Mouse (Mus musculus): Measurements from ENCODE around the gene Lrrc4. TPM values are rescaled to one million over a fixed set of nuclear protein-coding genes. Genes with fewer than 3 reads are reported as not detected.

Lrrc4 gene
- polyA plus RNA-seq, 1 experiment from 2014 or later: 0.35 TPM

DNA sequence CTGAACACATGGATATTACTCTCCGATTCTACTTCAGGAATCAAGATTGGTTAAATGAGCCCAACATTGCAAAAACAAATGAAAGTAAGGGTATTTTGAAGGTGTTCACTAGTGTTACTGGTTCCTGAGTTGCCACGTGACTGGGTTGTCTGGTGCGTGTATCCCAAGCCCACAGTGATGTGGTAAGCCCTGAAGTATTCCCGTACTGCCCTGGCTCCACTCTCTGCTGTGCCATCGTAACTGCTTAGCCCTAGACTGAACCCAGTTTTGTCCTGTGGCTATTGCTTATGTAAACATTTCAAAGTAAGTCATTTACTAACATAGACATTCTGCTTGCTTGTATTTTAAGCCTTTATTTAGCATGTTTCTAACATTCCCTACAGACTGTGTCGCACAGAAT lies 100.3 kb downstream of the Lrrc4 start:
- WGBS: 50% methylated on average over 6 of the region's 6 CpGs
- no peak for TF ChIP-seq EP300 (IDR thresholded peaks at IDR 0.05)
- TF ChIP-seq CTCF (IDR thresholded peaks at IDR 0.05): no peak

DNA sequence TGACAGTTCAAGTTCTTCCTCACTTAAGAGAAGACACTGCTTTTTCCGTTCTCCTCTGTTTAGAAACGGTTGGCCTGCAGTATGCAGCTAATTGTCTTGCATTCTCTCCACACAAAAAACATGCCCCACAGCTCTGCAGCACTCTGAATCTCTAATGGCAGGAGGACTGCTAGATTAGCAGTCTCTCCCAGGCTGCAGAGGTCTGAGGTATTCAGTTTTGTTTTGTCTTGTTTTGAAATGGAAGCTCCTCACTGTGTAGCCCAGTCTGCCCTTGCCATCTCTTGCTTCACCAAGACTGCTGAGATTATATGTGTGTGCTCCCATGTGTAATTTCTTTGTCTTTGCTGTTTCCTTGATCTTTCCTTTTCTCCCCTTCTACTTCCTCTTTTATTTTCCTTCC lies 101.9 kb downstream of the Lrrc4 start:
- ATAC-seq: no peak
- Histone ChIP-seq H3K4me3 (ENCODE audit: low read depth, low read length) (no peak overlapping the region), H3K36me3 (ENCODE audit: insufficient read depth, low read length) (no peaks in the 10 kb centered on the region), H3K4me1 (ENCODE audit: insufficient read depth, low read depth, low read length) (no peaks in the 10 kb centered on the region; the same call in 1 of the 2 replicates), H3K4me2 (replicated peaks; ENCODE audit: low read depth, low read length) (no peak overlapping the region), H3K27ac (ENCODE audit: low read length) (no peak overlapping the region), H3K9ac (replicated peaks; ENCODE audit: low read depth) (no peak overlapping the region), H3K9me3 (ENCODE audit: low read length) (no peaks in the 10 kb centered on the region), H3K27me3 (replicated peaks; ENCODE audit: insufficient read depth, low read length) (no peaks in the 10 kb centered on the region)
- 45% methylated on average over 2 of the region's 2 CpGs for WGBS
- TF ChIP-seq EP300 (IDR thresholded peaks at IDR 0.05): no peak
- TF ChIP-seq CTCF (IDR thresholded peaks at IDR 0.05): no peak
- no peak for DNase-seq (ENCODE audit: low spot score)

More for the DNA sequence above, 100.3 kb downstream of the Lrrc4 start:
- Histone ChIP-seq H3K27me3 (replicated peaks; ENCODE audit: insufficient read depth, low read length) (no peaks in the 10 kb centered on the region), H3K4me3 (ENCODE audit: low read depth, low read length) (no peak overlapping the region), H3K27ac (ENCODE audit: low read length) (no peak overlapping the region), H3K4me2 (replicated peaks; ENCODE audit: low read depth, low read length) (no peak overlapping the region), H3K36me3 (ENCODE audit: insufficient read depth, low read length) (no peaks in the 10 kb centered on the region), H3K9me3 (ENCODE audit: low read length) (no peaks in the 10 kb centered on the region), H3K4me1 (ENCODE audit: insufficient read depth, low read depth, low read length) (no peaks in the 10 kb centered on the region; the same call in 1 of the 2 replicates), H3K9ac (replicated peaks; ENCODE audit: low read depth) (no peak overlapping the region)
- DNase-seq (ENCODE audit: low spot score) (peak; percentile 20), ATAC-seq (peak; percentile 69)

DNA sequence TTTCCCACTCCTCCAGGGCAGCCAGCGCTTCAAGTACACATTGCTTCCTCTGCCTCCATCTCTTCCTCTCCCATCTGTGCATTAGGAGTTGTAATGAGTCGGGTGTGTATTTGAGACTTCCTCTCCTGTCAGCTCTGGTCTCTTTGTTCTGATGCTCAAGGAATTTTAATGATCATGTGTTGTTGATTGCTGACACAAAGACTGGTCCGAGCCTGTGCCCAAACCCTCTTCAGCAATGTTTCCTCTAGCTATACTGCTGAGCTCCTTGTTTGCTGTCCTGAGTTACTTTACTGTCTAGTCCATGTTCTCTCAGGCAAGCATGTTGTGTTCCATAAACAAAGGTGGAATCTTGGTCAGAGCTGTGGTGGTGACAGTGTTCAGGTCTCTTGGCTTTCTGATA lies 102.3 kb downstream of the Lrrc4 start:
- Histone ChIP-seq H3K4me1 (ENCODE audit: insufficient read depth, low read depth, low read length) (no peaks in the 10 kb centered on the region; the same call in 1 of the 2 replicates), H3K27ac (ENCODE audit: low read length) (no peak overlapping the region), H3K4me3 (ENCODE audit: low read depth, low read length) (no peak overlapping the region), H3K9me3 (ENCODE audit: low read length) (no peaks in the 10 kb centered on the region), H3K9ac (replicated peaks; ENCODE audit: low read depth) (no peak overlapping the region), H3K36me3 (ENCODE audit: insufficient read depth, low read length) (no peaks in the 10 kb centered on the region), H3K4me2 (replicated peaks; ENCODE audit: low read depth, low read length) (no peak overlapping the region), H3K27me3 (replicated peaks; ENCODE audit: insufficient read depth, low read length) (no peaks in the 10 kb centered on the region)
- ATAC-seq: no peak
- no peak for DNase-seq (ENCODE audit: low spot score)
- no peak for TF ChIP-seq EP300 (IDR thresholded peaks at IDR 0.05)
- no peak for TF ChIP-seq CTCF (IDR thresholded peaks at IDR 0.05)
- 26% methylated on average over 3 of the region's 3 CpGs for WGBS

DNA sequence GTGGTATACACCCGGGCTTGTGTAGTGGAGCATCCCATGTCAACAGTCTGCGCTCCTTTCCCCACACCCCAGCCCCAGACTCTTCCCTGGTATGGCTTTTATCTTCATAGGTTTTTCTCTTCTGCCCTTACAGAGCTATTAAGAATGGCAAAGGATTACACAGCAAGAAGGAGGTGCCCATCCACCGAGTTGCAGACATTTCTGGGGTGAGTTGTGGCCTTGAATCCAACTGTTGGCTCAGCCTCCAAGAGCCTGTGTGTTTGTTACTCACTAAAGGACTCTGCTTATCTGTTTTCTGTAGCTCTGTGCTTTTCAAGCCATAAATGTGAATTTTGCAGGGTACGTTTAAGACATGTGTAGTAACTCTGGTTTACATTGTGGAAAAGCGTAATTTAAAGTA lies 106.8 kb downstream of the Lrrc4 start:
- Histone ChIP-seq H3K4me1 (ENCODE audit: insufficient read depth, low read depth, low read length) (no peaks in the 10 kb centered on the region; the same call in 1 of the 2 replicates), H3K27ac (ENCODE audit: low read length) (no peak overlapping the region), H3K9ac (replicated peaks; ENCODE audit: low read depth) (no peak overlapping the region), H3K4me3 (ENCODE audit: low read depth, low read length) (no peak overlapping the region), H3K4me2 (replicated peaks; ENCODE audit: low read depth, low read length) (no peak overlapping the region), H3K9me3 (ENCODE audit: low read length) (no peaks in the 10 kb centered on the region), H3K36me3 (ENCODE audit: insufficient read depth, low read length) (no peaks in the 10 kb centered on the region), H3K27me3 (replicated peaks; ENCODE audit: insufficient read depth, low read length) (no peaks in the 10 kb centered on the region)
- TF ChIP-seq CTCF (IDR thresholded peaks at IDR 0.05): no peak
- TF ChIP-seq EP300 (IDR thresholded peaks at IDR 0.05): no peak
- WGBS: 91% methylated on average over 5 of the region's 5 CpGs
- DNase-seq (ENCODE audit: low spot score): no peak
- ATAC-seq: no peak

DNA sequence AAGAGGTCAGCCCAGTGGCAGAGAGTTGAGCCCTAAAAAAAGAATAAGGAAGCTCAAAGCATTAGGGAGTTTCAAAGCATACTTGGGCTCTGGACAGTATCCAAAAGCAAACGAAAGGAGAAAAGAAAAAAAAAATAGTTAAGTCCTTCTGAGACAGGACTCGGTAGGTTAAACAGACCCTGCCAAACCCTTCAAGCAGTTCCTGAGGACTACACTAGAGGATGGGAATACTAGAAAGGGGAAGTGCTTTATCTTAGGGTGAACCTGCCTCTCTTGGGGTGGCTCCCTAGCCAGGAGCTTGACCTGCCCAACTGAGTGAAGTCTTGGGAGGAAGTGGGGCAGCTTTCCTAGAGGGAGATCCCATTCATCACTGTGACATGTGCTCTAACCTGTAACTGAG lies 108.5 kb downstream of the Lrrc4 start:
- no peak overlapping the region for H3K9ac ChIP-seq (replicated peaks; ENCODE audit: low read depth)
- WGBS: 7% methylated on average over 2 of the region's 2 CpGs
- 0 out of 2 replicates have a peak, but pooled peaks have one; percentile 23 for ATAC-seq
- H3K36me3 ChIP-seq (ENCODE audit: insufficient read depth, low read length): no peaks in the 10 kb centered on the region
- H3K4me1 ChIP-seq (ENCODE audit: insufficient read depth, low read depth, low read length): no peaks in the 10 kb centered on the region; the same call in 1 of the 2 replicates
- no peaks in the 10 kb centered on the region for H3K9me3 ChIP-seq (ENCODE audit: low read length)
- no peak overlapping the region for H3K4me3 ChIP-seq (ENCODE audit: low read depth, low read length)
- H3K27me3 ChIP-seq (replicated peaks; ENCODE audit: insufficient read depth, low read length): no peaks in the 10 kb centered on the region
- no peak overlapping the region for H3K4me2 ChIP-seq (replicated peaks; ENCODE audit: low read depth, low read length)
- TF ChIP-seq CTCF (IDR thresholded peaks at IDR 0.05) (no peak), EP300 (IDR thresholded peaks at IDR 0.05) (no peak)
- DNase-seq (ENCODE audit: low spot score): peak; percentile 48
- no peak overlapping the region for H3K27ac ChIP-seq (ENCODE audit: low read length)

DNA sequence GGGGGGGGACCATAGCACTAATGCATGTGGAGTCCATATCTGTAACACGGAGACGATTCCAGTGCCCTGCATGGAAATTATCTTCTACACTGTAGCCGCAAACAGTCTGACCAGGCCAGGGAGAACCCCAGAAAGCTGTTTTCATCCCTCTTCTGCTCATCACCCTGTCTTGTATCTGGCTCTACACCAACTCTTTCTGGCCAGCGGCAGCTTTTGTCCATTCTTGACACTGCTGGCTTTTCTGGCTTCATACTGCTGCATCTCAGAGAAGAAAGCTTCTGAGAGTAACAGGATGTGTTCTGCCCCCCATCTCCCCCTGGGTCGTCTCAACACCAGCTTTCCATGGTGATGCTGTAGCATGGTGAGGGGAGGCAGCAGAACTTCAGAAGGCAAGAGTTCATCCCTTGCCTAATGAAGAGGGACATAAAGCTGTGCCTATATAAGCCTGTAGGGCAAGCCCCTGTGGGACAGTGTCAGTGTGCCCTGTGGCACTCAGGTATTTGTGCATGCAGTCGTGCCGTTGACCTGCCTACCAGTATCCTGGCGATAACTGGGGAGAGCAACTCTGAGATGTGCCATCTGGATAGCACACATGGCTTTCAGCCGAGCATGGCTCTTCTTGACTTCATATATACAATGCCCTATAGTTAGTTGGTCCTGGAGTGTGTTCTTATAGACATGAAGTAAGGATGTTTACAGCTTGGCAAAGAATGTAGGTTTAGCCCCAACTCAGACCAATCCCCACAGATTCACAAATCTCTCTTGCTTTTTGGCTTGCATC lies 111.0 kb downstream of the Lrrc4 start:
- Histone ChIP-seq H3K9ac (replicated peaks; ENCODE audit: low read depth) (no peak overlapping the region), H3K27me3 (replicated peaks; ENCODE audit: insufficient read depth, low read length) (no peaks in the 10 kb centered on the region), H3K27ac (ENCODE audit: low read length) (no peak overlapping the region), H3K9me3 (ENCODE audit: low read length) (no peaks in the 10 kb centered on the region), H3K36me3 (ENCODE audit: insufficient read depth, low read length) (no peaks in the 10 kb centered on the region), H3K4me2 (replicated peaks; ENCODE audit: low read depth, low read length) (no peak overlapping the region), H3K4me3 (ENCODE audit: low read depth, low read length) (no peak overlapping the region), H3K4me1 (ENCODE audit: insufficient read depth, low read depth, low read length) (no peaks in the 10 kb centered on the region; the same call in 1 of the 2 replicates)
- DNase-seq (ENCODE audit: low spot score): peak; percentile 27
- 72% methylated on average over 9 of the region's 9 CpGs for WGBS
- no peak for ATAC-seq
- TF ChIP-seq EP300 (IDR thresholded peaks at IDR 0.05) (no peak), CTCF (IDR thresholded peaks at IDR 0.05) (no peak)
